Mouse (Mus musculus) layer of hippocampus, adult 11-12 months (tissue): Measurements from ENCODE around the gene Cc2d1b.
A peak's percentile ranks its signal among the peaks of the same experiment; 100 is the strongest.

Experiments
- DNase-seq: peaks from one replicate; pipeline ENCODE4 v3.0.0; 2022; ENCODE audit warnings: low spot score

Cc2d1b gene

DNA sequence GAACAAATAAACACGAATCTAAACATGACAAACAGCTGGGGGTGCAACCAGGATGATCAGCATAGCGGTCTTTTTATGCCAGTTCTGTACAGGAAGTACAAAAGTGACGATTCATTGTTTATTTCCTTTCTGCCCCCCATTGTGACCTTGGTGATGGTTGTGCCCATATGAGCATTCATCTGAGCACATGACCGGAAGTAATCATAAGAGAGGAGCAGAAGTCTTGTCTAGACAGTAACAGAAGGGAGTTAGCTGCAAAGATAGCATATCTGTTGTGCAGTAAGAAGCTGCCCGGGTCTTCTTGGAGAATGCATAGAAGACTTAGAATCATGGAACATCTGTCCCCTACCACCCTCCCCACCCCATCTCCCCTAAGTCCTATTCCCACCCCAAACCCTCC, 19.0 kb downstream of the Cc2d1b start:
- no peak for DNase-seq

DNA sequence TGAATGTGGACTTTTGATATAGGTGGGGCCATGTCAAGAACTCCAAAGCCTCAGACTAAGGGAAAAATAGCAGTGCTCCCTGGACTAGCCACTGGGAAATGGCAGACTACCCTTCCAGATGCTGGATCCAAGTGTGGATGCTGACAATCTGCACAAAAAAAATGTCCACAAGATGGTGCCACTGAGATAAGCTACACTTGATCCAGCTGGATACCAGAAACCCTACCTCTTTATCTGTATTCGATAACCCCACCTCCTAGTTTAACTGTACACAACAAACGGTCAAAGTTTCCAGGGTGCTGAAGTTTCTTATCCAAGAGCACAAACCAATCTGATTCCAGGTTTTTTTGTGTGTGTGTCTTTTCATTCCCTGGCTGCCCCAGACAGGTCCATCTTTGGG, 44.7 kb downstream of the Cc2d1b start:
- DNase-seq = peak; percentile 13
